Mouse (Mus musculus) heart, embryonic 16.5 days (tissue): ENCODE results near the gene Hdac9. TPM values are rescaled to one million over a fixed set of nuclear protein-coding genes. Genes with fewer than 3 reads are reported as not detected.
A peak's percentile ranks its signal among the peaks of the same experiment; 100 is the strongest.

Source experiments
- ATAC-seq: fragments of 200-750 bp; cut with Nextera tagmentation; replicated peaks from 2 replicates; pipeline ENCODE4 v1.8.0; 2017; ENCODE audit warnings: moderate number of reproducible peaks; ENCODE audit not compliant: insufficient read depth, low FRiP score; ENCODE audit errors: extremely low read depth
- H3K27ac ChIP-seq: fragments of 300-500 bp; sonication (generic); 2 replicates; pipeline ENCODE4 v1.5.1; 2014; ENCODE audit warnings: mild to moderate bottlenecking, low read length, control low read depth, moderate library complexity
- H3K27me3 ChIP-seq: fragments of 300-500 bp; sonication (generic); 2 replicates; pipeline ENCODE4 v1.6.1; 2014; ENCODE audit warnings: low read length, mixed read lengths; ENCODE audit not compliant: control insufficient read depth, insufficient read depth
- H3K36me3 ChIP-seq: fragments of 300-500 bp; sonication (generic); 2 replicates; pipeline ENCODE4 v1.6.1; 2014; ENCODE audit not compliant: control insufficient read depth, insufficient read depth
- H3K4me1 ChIP-seq: fragments of 300-500 bp; sonication (generic); 2 replicates; pipeline ENCODE4 v1.6.1; 2014; ENCODE audit warnings: low read length, mixed read lengths; ENCODE audit not compliant: control insufficient read depth, insufficient read depth
- H3K4me2 ChIP-seq: fragments of 300-500 bp; sonication (generic); 2 replicates; pipeline ENCODE4 v1.6.1; 2014; ENCODE audit warnings: low read depth, mild to moderate bottlenecking, control low read depth, low read length
- H3K4me3 ChIP-seq: fragments of 300-500 bp; sonication (generic); 2 replicates; pipeline ENCODE4 v1.5.1; 2014; ENCODE audit warnings: mild to moderate bottlenecking, control low read depth, low read length
- H3K9ac ChIP-seq: fragments of 300-500 bp; sonication (generic); 2 replicates; pipeline ENCODE4 v1.6.1; 2014; ENCODE audit warnings: low read length, control low read depth
- H3K9me3 ChIP-seq: fragments of 300-500 bp; sonication (generic); replicated peaks from 2 replicates; pipeline ENCODE4 v1.6.1; 2016; ENCODE audit warnings: low read length; ENCODE audit not compliant: control insufficient read depth
- WGBS: fragments of 180-500 bp; shearing (Covaris S2); extraction: QIAGEN DNeasy Blood & Tissue Kit; methylation state at CpG from one replicate; pipeline ENCODE4 v1.1.7; 2014; 5-methylcytosine and 5-hydroxymethylcytosine counted together
- polyA plus RNA-seq: library from polyadenylated mRNA; unstranded; fragments of >200 nt; fragmentation: Nextera tagmentation; extraction: Ambion mirVana; gene quantifications from 2 replicates; pipeline ENCODE4 v1.2.1, GENCODE M21; 2015

The Hdac9 gene
- polyA plus RNA-seq, 1 experiment from 2014 or later, result 21.4 TPM

DNA sequence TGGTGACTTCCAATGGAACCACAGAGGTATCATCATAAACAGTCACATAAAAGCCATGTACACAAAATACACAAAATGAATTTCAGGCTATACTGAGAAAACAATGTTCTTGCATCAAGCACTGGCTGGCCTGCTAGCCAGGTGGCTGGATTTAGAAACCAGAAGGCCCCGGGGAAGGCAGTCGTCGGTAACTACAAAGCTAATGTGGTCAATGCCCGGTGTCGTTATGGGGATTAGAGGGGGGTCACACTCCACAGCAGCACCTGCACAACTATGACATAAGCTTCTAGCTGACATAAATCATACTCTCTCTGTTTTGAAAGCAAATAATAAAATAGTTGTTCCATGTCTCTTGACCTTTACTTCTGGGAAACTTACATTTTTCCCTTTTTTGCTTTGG is 256.9 kb downstream of the Hdac9 start:
- no peak for ATAC-seq
- Histone ChIP-seq H3K36me3 (no peaks in the 10 kb centered on the region), H3K4me3 (no peak overlapping the region), H3K9me3 (no peaks in the 10 kb centered on the region), H3K27me3 (no peaks in the 10 kb centered on the region), H3K9ac (no peak overlapping the region), H3K27ac (no peak overlapping the region), H3K4me2 (no peak overlapping the region), H3K4me1 (no peaks in the 10 kb centered on the region)
- WGBS, result 54% methylated on average over 5 of the region's 5 CpGs

DNA sequence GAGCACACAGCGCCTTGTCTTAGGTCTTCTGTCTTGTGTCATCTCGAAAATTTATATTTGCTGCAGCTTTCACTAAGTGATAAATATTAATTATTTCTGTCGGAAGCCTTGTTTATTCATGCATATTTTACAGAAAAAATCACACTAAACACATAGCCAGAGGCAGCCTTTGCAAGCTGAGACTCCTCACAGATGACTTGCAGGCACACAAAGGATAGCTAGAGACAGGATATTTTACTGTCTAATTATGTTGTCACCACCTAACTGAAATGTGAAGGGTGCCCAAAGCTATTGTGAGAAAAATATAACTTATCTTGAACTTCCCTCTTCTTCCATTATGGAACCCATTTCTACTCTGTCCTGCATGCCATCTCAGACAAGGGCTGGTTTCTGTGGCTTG is 258.3 kb downstream of the Hdac9 start:
- no peak for ATAC-seq
- H3K27ac ChIP-seq, result no peak overlapping the region
- H3K4me3 ChIP-seq, result no peak overlapping the region
- H3K27me3 ChIP-seq, result no peaks in the 10 kb centered on the region
- no peaks in the 10 kb centered on the region for H3K36me3 ChIP-seq
- no peak overlapping the region for H3K4me2 ChIP-seq
- no peaks in the 10 kb centered on the region for H3K4me1 ChIP-seq
- H3K9me3 ChIP-seq, result no peaks in the 10 kb centered on the region
- H3K9ac ChIP-seq, result no peak overlapping the region
- WGBS, result 50% methylated on average over 3 of the region's 3 CpGs

DNA sequence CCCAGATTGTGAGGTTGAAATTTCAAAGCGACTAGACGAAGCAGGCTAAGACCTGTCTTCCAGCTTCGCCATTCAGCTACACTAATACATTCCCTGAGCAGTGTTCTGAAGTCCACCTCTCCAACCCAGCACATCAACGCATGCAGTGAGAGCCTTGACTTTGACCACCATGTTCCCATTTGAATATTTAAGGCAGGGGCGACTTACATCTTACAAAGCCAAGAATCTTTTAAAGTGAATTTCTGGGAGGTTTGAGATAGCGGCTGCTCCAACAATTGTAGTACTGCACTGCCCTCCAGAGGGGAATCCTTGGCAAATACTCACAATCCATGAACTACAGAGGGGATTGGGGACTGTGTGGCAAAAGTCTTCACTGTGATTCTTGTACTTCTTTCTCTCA is 258.8 kb downstream of the Hdac9 start:
- WGBS, result 34% methylated on average over 6 of the region's 6 CpGs
- Histone ChIP-seq H3K9me3 (no peaks in the 10 kb centered on the region), H3K27ac (no peak overlapping the region), H3K9ac (no peak overlapping the region), H3K4me1 (no peaks in the 10 kb centered on the region), H3K4me2 (peak overlapping the region; percentile 42), H3K27me3 (no peaks in the 10 kb centered on the region), H3K36me3 (no peaks in the 10 kb centered on the region), H3K4me3 (no peak overlapping the region)
- no peak for ATAC-seq

DNA sequence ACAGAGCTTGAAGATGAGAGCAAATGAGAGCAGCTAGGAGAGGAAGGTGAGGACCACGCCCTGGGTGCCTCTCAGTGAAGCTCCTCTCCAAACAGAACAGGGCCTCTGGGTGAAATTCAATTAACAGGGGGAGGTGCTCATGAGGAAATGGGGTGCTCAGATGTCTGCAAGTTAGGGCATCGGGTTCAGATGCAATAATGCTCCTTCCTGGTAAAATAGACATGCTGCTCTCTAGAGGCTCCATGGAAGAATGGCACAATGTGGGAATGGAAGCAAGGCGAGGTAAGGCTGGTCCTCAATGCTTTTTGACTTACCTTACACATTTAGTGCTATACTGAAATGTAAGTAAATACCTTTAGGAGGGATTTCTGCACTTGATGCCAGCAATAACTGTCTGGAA is 263.3 kb downstream of the Hdac9 start:
- Histone ChIP-seq H3K27me3 (no peaks in the 10 kb centered on the region), H3K9ac (no peak overlapping the region), H3K4me1 (no peaks in the 10 kb centered on the region), H3K9me3 (no peaks in the 10 kb centered on the region), H3K4me2 (no peak overlapping the region), H3K27ac (no peak overlapping the region), H3K4me3 (no peak overlapping the region), H3K36me3 (no peaks in the 10 kb centered on the region)
- ATAC-seq, result no peak
- 28% methylated on average over 3 of the region's 3 CpGs for WGBS

DNA sequence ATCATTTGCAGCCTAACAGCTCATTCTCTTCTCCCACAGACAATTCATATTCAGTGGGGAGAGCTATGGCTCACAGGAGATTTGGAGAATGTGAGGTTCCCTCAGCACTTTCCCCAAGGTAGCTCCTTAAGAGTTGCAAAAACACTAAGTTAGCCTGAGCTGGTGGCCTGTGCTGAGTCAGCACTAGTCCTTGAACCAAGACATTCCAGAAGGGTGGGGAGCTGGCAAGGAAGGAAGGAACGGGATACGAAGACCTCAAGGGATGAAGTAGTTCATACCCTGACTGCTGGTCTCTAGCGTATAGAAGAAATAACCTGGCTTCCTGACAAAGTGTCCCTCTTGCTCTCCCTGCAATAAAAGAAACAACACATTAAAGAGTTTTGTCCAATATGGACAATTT is 268.1 kb downstream of the Hdac9 start:
- H3K4me3 ChIP-seq, result no peak overlapping the region
- H3K36me3 ChIP-seq, result no peaks in the 10 kb centered on the region
- H3K27me3 ChIP-seq, result no peaks in the 10 kb centered on the region
- H3K4me2 ChIP-seq, result no peak overlapping the region
- no peak for ATAC-seq
- no peaks in the 10 kb centered on the region for H3K9me3 ChIP-seq
- H3K9ac ChIP-seq, result no peak overlapping the region
- 79% methylated on average over 3 of the region's 3 CpGs for WGBS
- H3K27ac ChIP-seq, result no peak overlapping the region
- no peaks in the 10 kb centered on the region for H3K4me1 ChIP-seq

DNA sequence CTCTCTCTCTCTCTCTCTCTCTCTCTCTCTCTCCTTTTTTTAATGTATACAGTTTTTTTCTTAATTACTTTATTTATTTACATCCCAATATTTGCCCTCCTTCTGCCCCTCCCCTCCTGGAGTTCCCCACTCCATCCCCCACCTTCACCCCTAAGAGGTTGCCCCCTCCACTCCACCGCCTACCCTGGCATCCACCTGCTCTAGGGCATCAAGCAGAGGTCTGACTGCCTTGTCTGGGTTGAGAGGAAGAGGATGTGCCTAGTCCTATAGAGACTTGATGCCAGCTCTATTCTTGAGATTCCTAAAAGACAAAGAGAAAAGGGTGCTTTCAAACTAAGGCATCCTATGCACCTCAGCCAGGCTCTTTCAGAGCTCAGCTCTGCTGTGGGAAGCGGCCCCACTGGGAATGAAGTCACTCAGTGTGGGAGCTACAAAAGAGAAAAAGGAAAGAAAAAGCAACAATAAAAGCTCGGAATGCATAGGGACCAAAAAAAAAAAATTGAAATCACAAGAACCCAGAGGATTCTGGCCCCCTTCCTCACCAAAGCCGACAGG is 275.1 kb downstream of the Hdac9 start:
- 86% methylated on average over 4 of the region's 4 CpGs for WGBS
- no peaks in the 10 kb centered on the region for H3K9me3 ChIP-seq
- ATAC-seq, result no peak
- no peak overlapping the region for H3K4me2 ChIP-seq
- H3K9ac ChIP-seq, result no peak overlapping the region
- no peak overlapping the region for H3K27ac ChIP-seq
- H3K27me3 ChIP-seq, result no peaks in the 10 kb centered on the region
- H3K36me3 ChIP-seq, result no peaks in the 10 kb centered on the region
- no peaks in the 10 kb centered on the region for H3K4me1 ChIP-seq
- H3K4me3 ChIP-seq, result no peak overlapping the region

DNA sequence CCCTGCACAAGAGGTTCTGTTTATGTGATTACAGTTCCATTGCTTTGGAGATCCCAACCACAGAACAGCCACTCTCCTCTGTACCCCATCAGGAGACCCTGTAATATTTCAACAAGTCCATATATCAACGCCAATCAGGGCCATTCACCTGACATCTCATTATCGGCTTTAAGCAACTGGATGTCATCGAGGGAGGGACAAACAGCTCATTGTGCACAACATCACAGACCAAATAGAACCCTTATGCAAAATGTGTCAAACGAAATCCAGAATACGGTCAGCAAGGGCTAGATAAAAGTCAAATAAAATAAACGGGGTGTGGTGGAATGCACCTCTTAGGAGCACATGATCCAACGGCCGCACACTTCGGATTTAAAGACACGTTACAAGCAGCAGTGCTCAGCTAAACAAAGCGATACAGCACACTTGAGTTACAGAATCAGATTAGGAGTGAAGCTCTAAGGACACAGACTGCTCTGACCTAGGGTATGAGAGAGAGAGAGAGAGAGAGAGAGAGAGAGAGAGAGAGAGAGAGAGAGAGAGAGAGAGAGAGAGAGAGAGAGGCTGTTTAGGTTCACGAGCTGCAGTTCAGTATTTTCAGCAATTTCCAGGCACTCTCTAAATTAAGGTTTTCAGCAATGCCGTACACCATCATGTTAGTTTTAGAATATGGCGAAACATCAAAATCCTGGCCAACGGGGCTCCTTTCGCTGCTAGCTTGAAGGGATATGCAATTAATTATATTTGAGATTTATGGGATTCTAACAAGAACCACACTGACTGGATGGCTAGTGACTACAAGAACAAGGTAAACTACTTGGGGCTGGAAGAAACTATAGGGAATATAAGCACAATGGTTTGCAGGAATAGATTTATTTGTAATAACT is 279.4 kb downstream of the Hdac9 start:
- H3K9ac ChIP-seq, result no peak overlapping the region
- H3K4me2 ChIP-seq, result peak overlapping the region; percentile 30

DNA sequence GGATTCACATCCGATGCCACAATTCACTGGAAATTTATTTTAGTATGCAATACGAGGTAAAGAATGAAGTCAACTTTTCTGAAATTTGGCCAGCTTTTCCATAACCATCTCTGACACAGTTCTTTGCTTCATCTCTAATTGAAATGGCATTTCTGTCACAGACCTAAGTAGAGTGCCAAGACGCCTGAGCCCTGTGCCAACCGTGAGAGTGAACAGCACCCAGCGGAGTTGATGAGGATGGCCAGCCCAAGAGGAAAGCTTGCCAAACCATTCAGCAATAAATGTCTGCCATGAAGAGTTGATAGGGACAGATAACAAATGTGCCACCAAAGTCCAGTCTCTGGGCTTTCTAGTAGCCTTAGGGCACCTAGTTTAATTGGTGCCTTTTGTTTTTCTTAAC is 297.8 kb downstream of the Hdac9 start:
- WGBS, result 74% methylated on average over 5 of the region's 5 CpGs
- no peak overlapping the region for H3K4me3 ChIP-seq
- no peak overlapping the region for H3K4me2 ChIP-seq
- no peak overlapping the region for H3K27ac ChIP-seq
- 0 out of 2 replicates have a peak, but pooled peaks cover 2% of the 10 kb centered on the region for H3K4me1 ChIP-seq
- no peak for ATAC-seq
- H3K9me3 ChIP-seq, result no peaks in the 10 kb centered on the region
- no peak overlapping the region for H3K9ac ChIP-seq
- no peaks in the 10 kb centered on the region for H3K36me3 ChIP-seq
- no peaks in the 10 kb centered on the region for H3K27me3 ChIP-seq

More for the DNA sequence above, 279.4 kb downstream of the Hdac9 start:
- no peaks in the 10 kb centered on the region for H3K9me3 ChIP-seq
- no peaks in the 10 kb centered on the region for H3K4me1 ChIP-seq
- 64% methylated on average over 16 of the region's 16 CpGs for WGBS
- H3K27ac ChIP-seq, result no peak overlapping the region
- no peak for ATAC-seq
- H3K4me3 ChIP-seq, result no peak overlapping the region
- H3K27me3 ChIP-seq, result no peaks in the 10 kb centered on the region
- no peaks in the 10 kb centered on the region for H3K36me3 ChIP-seq

DNA sequence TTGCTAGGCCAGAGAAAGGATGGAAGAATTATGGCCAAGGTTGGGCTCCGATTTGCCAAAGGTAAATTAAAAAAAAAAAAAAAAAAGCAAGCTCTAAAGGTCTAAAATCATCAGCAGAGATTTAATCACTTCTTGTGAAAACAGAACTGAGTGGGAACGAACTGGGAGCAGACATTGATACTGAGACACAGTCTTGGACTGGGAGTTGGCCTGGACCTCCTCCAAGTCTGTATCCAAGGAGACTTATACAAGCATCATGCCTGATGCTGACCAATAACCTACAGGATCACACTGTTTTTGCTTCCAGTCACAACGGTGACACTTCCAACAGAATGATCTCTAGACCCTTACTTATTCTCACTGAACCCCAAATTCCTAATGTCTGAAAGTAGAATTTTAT is 298.6 kb downstream of the Hdac9 start:
- no peak overlapping the region for H3K9ac ChIP-seq
- H3K4me2 ChIP-seq, result no peak overlapping the region
- no peaks in the 10 kb centered on the region for H3K27me3 ChIP-seq
- H3K4me1 ChIP-seq, result 0 out of 2 replicates have a peak, but pooled peaks cover 2% of the 10 kb centered on the region
- 57% methylated on average over 3 of the region's 3 CpGs for WGBS
- no peaks in the 10 kb centered on the region for H3K36me3 ChIP-seq
- no peak overlapping the region for H3K27ac ChIP-seq
- no peak overlapping the region for H3K4me3 ChIP-seq
- no peak for ATAC-seq
- no peaks in the 10 kb centered on the region for H3K9me3 ChIP-seq
